Mouse (Mus musculus) liver, embryonic 12.5 days (tissue): ENCODE measurements around the gene Nin. TPM values are rescaled to one million over a fixed set of nuclear protein-coding genes. Genes with fewer than 3 reads are reported as not detected.
A peak's percentile ranks its signal among the peaks of the same experiment; 100 is the strongest.

ENCODE experiments used
- ATAC-seq: fragments of 200-750 bp; cut with Nextera tagmentation; 2 replicates; pipeline ENCODE4 v1.8.0; 2017; ENCODE audit warnings: moderate number of reproducible peaks, mild to moderate bottlenecking, moderate library complexity
- H3K27ac ChIP-seq: fragments of 300-500 bp; sonication (generic); 2 replicates; pipeline ENCODE4 v1.5.1; 2016; ENCODE audit warnings: mild to moderate bottlenecking
- H3K27me3 ChIP-seq: fragments of 300-500 bp; sonication (generic); replicated peaks from 2 replicates; pipeline ENCODE4 v1.6.1; 2016; ENCODE audit warnings: mild to moderate bottlenecking, moderate library complexity
- H3K36me3 ChIP-seq: fragments of 300-500 bp; sonication (generic); 2 replicates; pipeline ENCODE4 v1.6.1; 2016; ENCODE audit warnings: mild to moderate bottlenecking, moderate library complexity
- H3K4me1 ChIP-seq: fragments of 300-500 bp; sonication (generic); 2 replicates; pipeline ENCODE4 v1.6.1; 2016
- H3K4me2 ChIP-seq: fragments of 300-500 bp; sonication (generic); 2 replicates; pipeline ENCODE4 v1.6.1; 2016; ENCODE audit warnings: mild to moderate bottlenecking, moderate library complexity
- H3K4me3 ChIP-seq: fragments of 300-500 bp; sonication (generic); 2 replicates; pipeline ENCODE4 v1.5.1; 2016; ENCODE audit warnings: mild to moderate bottlenecking, moderate library complexity
- H3K9ac ChIP-seq: fragments of 300-500 bp; sonication (generic); 2 replicates; pipeline ENCODE4 v1.6.1; 2016; ENCODE audit warnings: mild to moderate bottlenecking, moderate library complexity
- H3K9me3 ChIP-seq: fragments of 300-500 bp; sonication (generic); replicated peaks from 2 replicates; pipeline ENCODE4 v1.6.1; 2016; ENCODE audit warnings: mild to moderate bottlenecking, moderate library complexity
- WGBS: fragments of 180-500 bp; shearing (Covaris S2); methylation state at CpG from one replicate; pipeline ENCODE4 v1.1.7; 2016; ENCODE audit not compliant: insufficient replicate concordance; 5-methylcytosine and 5-hydroxymethylcytosine counted together
- polyA plus RNA-seq: library from polyadenylated mRNA; unstranded; fragments of >200 nt; fragmentation: Nextera tagmentation; extraction: Ambion mirVana; gene quantifications from 2 replicates; pipeline ENCODE4 v1.2.1, GENCODE M21; 2016

Nin gene
- polyA plus RNA-seq, 1 experiment from 2014 or later, result 4.0 TPM

GRCm38 (mm10) chr12:69962468-69962867 lies 151.0 kb downstream of the Nin start:
- Histone ChIP-seq H3K4me2 (no peak overlapping the region), H3K4me3 (no peak overlapping the region), H3K4me1 (peaks cover 17% of the 10 kb centered on the region), H3K27ac (no peak overlapping the region), H3K9ac (no peak overlapping the region), H3K36me3 (peaks cover 76% of the 10 kb centered on the region), H3K27me3 (no peaks in the 10 kb centered on the region), H3K9me3 (no peaks in the 10 kb centered on the region)
- 36% methylated on average over 4 of the region's 4 CpGs for WGBS
- ATAC-seq, result peak; percentile 63

Other genes with a start within 250 kb of the Nin start
- 1.7 and 2.2 TPM in 2 replicates for gene Atl1, start 221.1 kb downstream of the Nin start, polyA plus RNA-seq
- gene Map4k5, start 220.5 kb downstream of the Nin start, polyA plus RNA-seq, result 31.8 and 34.1 TPM in 2 replicates
- gene Sav1, start 126.7 kb downstream of the Nin start, polyA plus RNA-seq, result 7.7 and 8.2 TPM in 2 replicates
- not detected in 2 replicates for gene Abhd12b, start 40.4 kb upstream of the Nin start, polyA plus RNA-seq
- gene Pygl, start 117.8 kb upstream of the Nin start, polyA plus RNA-seq, result 29.4 and 29.5 TPM in 2 replicates
- 0.07 TPM in 1 of 2 replicates, not detected in the other for gene Trim9, start 233.9 kb upstream of the Nin start, polyA plus RNA-seq